Mouse (Mus musculus) E14TG2a.4 (cell line): ENCODE measurements around the gene Ltbp2.

Experiments
- CTCF ChIP-seq: conservative IDR thresholded peaks from 2 replicates; pipeline ENCODE4 v1.5.1; 2014; ENCODE audit warnings: low read length
- NANOG ChIP-seq: IDR thresholded peaks from 2 replicates; pipeline ENCODE4 v1.6.1; 2014; ENCODE audit warnings: borderline replicate concordance, low read length, mixed read lengths

DNA sequence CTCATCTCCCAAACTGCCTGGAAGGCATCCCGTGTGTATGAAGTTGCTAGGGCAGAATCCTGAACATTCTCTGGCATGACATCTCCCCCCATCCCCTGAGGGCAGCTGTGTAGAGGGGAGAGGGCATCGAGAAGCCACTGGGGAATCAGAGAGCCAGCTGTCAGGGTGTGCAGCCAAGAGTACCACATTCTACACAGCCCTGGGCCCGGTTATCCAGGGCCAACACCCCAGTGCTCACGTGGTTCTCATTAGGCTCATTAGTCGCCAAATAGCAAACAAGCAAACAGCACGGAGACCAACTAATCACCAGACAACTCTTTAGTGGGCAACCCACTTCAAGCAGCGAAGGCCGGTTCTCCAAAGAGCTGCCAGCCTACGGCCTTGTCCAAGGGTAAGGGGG lies 10.9 kb downstream of the Ltbp2 start:
- TF ChIP-seq CTCF (no peak), NANOG (no peak)
